Mouse (Mus musculus): ENCODE data around the gene Ppp1r15a.
"Not testable (repeated sequence)": the region's sequence is repeated elsewhere in the genome, so short reads cannot be mapped to it uniquely, and the experiment has no call there.

Ppp1r15a gene

DNA sequence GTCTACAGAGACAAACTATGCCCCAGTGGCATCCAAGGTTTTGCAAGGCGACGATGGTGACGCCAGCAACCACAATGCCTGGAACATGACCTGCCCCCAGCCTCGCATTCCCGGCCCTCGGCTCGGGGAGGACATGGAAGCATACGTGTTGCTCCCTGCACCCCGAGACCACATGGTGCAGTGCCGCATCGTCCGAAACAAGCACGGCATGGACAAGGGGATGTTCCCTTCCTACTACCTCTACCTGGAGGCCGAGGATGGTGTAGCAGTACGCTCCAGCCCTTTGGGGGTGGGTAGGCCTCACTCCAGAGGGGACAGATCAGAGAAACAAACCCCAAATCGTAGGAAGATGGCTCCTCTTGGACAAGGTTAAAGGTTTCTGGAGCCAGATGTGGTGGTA lies 7.5 kb downstream of the Ppp1r15a start:
- no peak for DNase-seq (ENCODE audit: low spot score)

- not testable (repeated sequence) for DNase-seq (ENCODE audit: low spot score)
Observed at GRCm38 (mm10) chr7:45516846-45517245, 9.2 kb downstream of the Ppp1r15a start.

- DNase-seq (ENCODE audit: low spot score): no peak
Observed at GRCm38 (mm10) chr7:45515436-45515835, 10.6 kb downstream of the Ppp1r15a start.

- DNase-seq (ENCODE audit: low spot score): no peak
Observed at GRCm38 (mm10) chr7:45514411-45514810, 11.7 kb downstream of the Ppp1r15a start.

DNA sequence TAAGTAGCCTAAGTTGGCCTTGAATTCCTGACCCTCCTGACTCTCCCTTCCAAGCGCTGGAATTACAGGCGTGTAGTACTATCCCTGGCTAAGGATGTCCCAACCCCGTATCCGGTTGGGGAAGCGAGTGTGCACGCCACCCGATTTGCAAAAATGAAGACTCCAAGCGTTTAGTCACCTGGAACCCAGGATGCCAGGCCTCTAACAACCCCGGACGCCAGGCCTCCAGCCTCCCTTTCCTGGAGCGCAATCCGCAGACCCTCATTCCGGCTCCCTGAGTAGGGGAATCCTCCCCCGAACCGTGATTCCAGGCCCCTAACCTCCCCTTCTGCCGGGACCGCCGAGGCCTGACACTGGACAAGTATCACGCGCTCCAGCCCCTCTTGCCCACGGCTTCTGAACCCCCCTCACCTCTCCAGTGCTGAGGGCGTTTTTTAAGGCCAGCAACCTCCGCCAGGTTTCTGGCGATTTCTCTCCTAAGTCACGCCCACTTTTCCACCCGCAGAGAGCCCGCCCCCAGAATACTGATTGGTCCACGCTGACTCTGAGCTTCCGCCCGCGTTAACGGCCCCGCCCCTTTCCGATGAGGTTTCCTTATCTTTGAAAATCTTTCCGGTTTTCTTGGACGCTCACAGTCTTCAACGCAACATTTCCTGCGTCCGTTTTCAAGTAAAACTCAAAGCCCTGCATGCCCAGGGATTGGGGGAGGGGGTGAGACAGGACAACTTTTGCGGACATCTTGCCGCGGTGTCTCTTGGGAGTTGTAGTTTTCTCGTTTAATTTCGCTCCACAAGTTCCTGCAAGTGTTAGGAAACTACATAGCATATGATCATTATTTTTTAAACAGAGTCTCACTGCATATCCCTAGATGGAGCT lies 15.9 kb downstream of the Ppp1r15a start, which contains the start of gene Nucb1:
Nucb1 (minus strand) TSS at position 495 of the 876 bp plus-strand sequence.
- DNase-seq (ENCODE audit: low spot score): peak; percentile 93

- no peak for DNase-seq (ENCODE audit: low spot score)
Observed at GRCm38 (mm10) chr7:45509181-45509882, 16.7 kb downstream of the Ppp1r15a start.

GRCm38 (mm10) chr7:45508561-45508960 lies 17.5 kb downstream of the Ppp1r15a start:
- no peak for DNase-seq (ENCODE audit: low spot score)

GRCm38 (mm10) chr7:45507583-45507982 lies 18.5 kb downstream of the Ppp1r15a start:
- peak; percentile 50 for DNase-seq (ENCODE audit: low spot score)

DNA sequence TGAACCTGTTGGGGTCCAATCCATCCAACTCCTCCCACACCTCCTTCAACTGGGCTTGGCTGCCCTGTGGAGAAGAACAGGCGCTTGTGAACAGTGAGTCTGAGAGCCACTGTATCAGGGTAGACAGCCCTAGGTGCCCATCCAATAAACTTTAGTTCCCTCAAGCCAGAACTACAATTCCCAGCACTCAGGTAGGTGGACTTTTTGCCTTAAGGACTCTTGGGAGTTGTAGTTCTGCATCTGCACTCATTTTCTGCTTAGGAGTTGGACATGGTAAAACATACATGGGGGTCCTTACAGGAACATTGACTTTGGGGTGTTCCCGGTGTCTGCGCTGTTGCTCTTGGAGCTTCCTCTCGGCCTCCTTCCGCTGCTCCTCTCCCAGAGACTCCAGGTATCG lies 27.6 kb downstream of the Ppp1r15a start:
- no peak for DNase-seq (ENCODE audit: low spot score)

DNA sequence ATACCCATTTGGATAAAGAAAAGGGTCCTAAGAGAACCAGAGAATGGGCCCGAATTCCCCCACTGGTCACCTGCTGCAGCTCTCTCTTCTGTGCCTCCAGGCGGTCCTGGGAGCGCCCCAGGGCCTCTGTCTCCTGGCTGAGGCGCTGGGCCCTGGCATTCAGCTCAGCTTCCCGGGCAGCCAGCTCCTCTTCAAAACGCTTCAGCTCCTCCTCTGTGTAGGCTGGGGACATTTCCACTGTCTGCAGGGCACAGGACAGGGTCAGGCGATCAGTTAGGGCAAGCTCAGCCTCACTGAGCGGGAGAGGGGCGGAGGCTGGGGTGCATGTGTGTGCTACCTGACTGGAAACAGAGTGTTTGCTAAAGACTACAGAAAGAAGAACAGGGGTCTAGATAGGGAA lies 31.5 kb downstream of the Ppp1r15a start:
- DNase-seq (ENCODE audit: low spot score): no peak

GRCm38 (mm10) chr7:45492951-45493350 lies 33.1 kb downstream of the Ppp1r15a start:
- no peak for DNase-seq (ENCODE audit: low spot score)

DNA sequence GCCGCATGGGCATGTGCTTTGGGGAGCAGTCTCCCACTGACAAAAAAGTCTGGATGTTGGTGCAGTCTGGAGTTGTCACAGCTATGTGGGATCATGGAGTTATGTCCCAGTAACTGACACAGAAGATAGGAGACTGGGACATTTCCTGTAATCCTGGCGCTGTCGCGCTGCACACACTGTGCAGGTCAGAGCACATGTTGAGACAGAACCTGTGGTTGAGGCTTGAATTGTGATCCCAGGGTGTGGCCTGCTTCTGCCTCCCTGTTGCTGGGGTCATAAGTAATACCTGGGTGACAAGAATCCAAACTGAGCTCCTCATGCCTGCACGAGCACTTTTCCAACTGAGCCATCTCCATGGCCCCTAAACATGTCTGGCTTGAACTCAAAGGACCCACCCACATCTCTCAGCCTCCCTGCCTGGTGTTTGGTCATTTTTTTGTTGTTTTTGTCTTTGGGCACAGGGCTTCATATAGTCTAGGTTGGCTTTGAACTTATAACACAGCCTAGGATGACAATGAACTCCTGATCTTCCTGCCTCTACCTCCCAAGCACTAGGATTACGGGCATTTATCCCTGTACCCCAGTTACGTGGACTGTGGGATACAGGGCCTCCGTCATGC lies 33.7 kb downstream of the Ppp1r15a start:
- no peak for DNase-seq (ENCODE audit: low spot score)

DNA sequence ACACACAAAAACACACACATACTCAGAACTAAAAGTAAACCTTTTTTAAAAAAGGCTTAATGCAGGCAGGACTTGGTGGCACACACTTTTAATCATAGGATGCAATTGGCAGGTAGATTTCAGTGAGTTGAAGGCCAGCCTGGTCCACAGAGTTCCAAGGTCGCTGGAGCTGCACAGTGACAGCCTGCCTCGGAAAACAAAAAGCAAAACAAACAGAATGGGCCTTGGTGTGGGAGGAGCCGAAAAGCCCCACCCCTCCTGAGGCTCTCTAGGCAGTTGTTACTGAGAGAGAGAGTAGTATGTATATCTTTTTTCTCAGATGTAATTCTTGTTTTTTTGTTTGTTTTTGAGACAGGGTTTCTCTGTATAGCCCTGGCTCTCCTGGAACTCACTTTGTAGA lies 34.8 kb downstream of the Ppp1r15a start:
- DNase-seq (ENCODE audit: low spot score): peak; percentile 39

- DNase-seq (ENCODE audit: low spot score): no peak
Observed at GRCm38 (mm10) chr7:45490822-45491221, 35.2 kb downstream of the Ppp1r15a start.

DNA sequence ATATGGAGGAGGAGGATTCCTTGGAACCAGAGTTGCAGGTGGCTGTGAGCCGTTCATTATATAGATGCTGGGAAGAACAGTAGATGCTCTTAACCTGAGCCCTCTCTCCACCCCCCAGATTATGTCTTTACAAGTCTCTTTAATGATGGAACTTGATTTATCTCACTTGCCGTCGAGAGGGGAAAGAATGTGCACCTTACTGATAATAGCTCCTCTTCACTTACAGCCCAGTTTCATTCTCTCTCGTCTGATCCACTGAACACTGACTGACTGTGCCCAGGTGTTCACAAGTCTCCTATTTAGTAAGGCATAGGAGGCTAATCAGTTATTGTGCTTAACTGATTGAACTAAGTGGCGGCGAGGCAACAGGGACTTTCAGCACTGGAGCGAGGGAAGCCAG lies 36.5 kb downstream of the Ppp1r15a start:
- DNase-seq (ENCODE audit: low spot score): no peak

GRCm38 (mm10) chr7:45488293-45489204 lies 37.5 kb downstream of the Ppp1r15a start, which contains the start of gene Dhdh:
Gene Dhdh, minus strand, starts transcription at chr7:45488805.
- peak; percentile 61 for DNase-seq (ENCODE audit: low spot score)

- DNase-seq (ENCODE audit: low spot score): no peak
Observed at GRCm38 (mm10) chr7:45487861-45488292, 38.2 kb downstream of the Ppp1r15a start.

- DNase-seq (ENCODE audit: low spot score): no peak
Observed at GRCm38 (mm10) chr7:45486761-45487415, 39.2 kb downstream of the Ppp1r15a start, which contains the start of gene Gm45808. Gene Gm45808, minus strand, starts transcription at chr7:45486811.

GRCm38 (mm10) chr7:45486158-45486557 lies 39.9 kb downstream of the Ppp1r15a start:
- DNase-seq (ENCODE audit: low spot score): no peak

- not testable (repeated sequence) for DNase-seq (ENCODE audit: low spot score)
Observed at GRCm38 (mm10) chr7:45484985-45485384, 41.1 kb downstream of the Ppp1r15a start.

GRCm38 (mm10) chr7:45482166-45482565 lies 43.9 kb downstream of the Ppp1r15a start:
- no peak for DNase-seq (ENCODE audit: low spot score)
